Mouse (Mus musculus) bone marrow, adult 2 months (tissue): Measurements from ENCODE around the gene Plpp3.

ENCODE experiments used
- CTCF ChIP-seq: fragments of 200-500 bp; IDR thresholded peaks from 2 replicates; pipeline ENCODE4 v1.5.1; 2011; ENCODE audit warnings: low read length, control low read depth; ENCODE audit not compliant: control insufficient read depth, insufficient read depth
- POLR2A ChIP-seq: fragments of 200-500 bp; IDR thresholded peaks from 2 replicates; pipeline ENCODE4 v1.6.1; 2011; ENCODE audit warnings: low read depth, mild to moderate bottlenecking, control low read depth, low read length, borderline replicate concordance; ENCODE audit not compliant: control insufficient read depth

DNA sequence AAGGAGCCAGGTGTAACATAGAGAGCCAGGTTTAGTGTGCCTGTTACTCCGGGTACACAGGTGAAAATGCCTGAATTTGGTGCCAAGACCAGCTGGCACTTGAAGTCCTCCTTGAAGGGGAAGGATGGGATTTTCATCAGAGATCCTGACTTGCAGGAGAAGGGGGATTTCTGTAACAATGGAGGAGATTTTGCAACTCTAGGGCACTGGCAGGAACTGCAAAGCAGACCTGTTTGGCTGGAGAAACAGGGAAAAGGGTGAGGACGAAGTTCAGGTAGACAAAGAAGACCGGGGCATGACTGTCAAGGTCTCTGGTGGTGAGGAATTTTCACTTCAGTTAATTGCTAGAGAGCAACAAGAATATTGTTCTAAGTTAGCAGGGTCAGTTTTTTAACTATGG is 45.3 kb downstream of the Plpp3 start:
- TF ChIP-seq POLR2A, result no peak
- no peak for TF ChIP-seq CTCF
